Mouse (Mus musculus) midbrain, embryonic 10.5 days (tissue): ENCODE results near the gene Il11ra1. TPM values are rescaled to one million over a fixed set of nuclear protein-coding genes. Genes with fewer than 3 reads are reported as not detected.

Experiments
- DNase-seq: peaks from one replicate; pipeline ENCODE4 v3.0.0-alpha.2; 2017; ENCODE audit warnings: low spot score
- H3K27ac ChIP-seq: fragments of 300-500 bp; sonication (generic); replicated peaks from 2 replicates; pipeline ENCODE4 v1.5.1; 2016; ENCODE audit warnings: mild to moderate bottlenecking
- H3K27me3 ChIP-seq: fragments of 300-500 bp; sonication (generic); 2 replicates; pipeline ENCODE4 v1.6.1; 2016; ENCODE audit warnings: low read depth, mild to moderate bottlenecking; ENCODE audit not compliant: poor library complexity, severe bottlenecking
- H3K36me3 ChIP-seq: fragments of 300-500 bp; sonication (generic); 2 replicates; pipeline ENCODE4 v1.6.1; 2016; ENCODE audit warnings: mild to moderate bottlenecking, moderate library complexity
- H3K4me1 ChIP-seq: fragments of 300-500 bp; sonication (generic); 2 replicates; pipeline ENCODE4 v1.6.1; 2016
- H3K4me3 ChIP-seq: fragments of 300-500 bp; sonication (generic); 2 replicates; pipeline ENCODE4 v1.5.1; 2016; ENCODE audit warnings: mild to moderate bottlenecking, moderate library complexity
- H3K9me3 ChIP-seq: fragments of 300-500 bp; sonication (generic); replicated peaks from 2 replicates; pipeline ENCODE4 v1.6.1; 2016; ENCODE audit warnings: mild to moderate bottlenecking
- WGBS: fragments of 180-500 bp; shearing (Covaris S2); methylation state at CpG from one replicate; pipeline ENCODE4 v1.1.7; 2016; 5-methylcytosine and 5-hydroxymethylcytosine counted together
- polyA plus RNA-seq: library from polyadenylated mRNA; unstranded; fragments of >200 nt; fragmentation: Nextera tagmentation; extraction: Ambion mirVana; gene quantifications from 2 replicates; pipeline ENCODE4 v1.2.1, GENCODE M21; 2016

Gene Il11ra1
- polyA plus RNA-seq, 1 experiment from 2014 or later = 69.0 TPM

DNA sequence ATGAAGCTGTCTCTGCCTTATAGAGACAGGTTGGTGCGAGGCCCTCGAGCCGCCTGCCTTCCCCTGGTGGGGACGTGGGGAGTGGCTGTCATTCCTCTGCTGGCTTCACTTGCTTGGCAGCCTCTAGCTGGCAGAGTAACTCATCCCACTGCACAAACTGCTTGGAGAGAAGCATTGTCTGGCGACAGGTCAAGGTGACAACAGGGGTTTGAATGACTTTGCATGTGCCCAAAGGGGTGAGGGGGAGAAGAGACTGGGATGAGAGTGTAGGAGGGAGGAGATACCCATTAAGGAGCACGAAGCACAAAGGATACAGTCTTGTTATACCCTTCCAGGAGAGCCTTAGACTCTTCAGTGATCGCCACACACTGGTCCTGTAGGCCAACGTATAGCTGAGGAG, 15.3 kb downstream of the Il11ra1 start:
- WGBS = 86% methylated on average over 8 of the region's 8 CpGs
- no peaks in the 10 kb centered on the region for H3K9me3 ChIP-seq
- H3K27me3 ChIP-seq = no peaks in the 10 kb centered on the region
- H3K27ac ChIP-seq = no peak overlapping the region
- H3K36me3 ChIP-seq = peaks cover 74% of the 10 kb centered on the region
- H3K4me1 ChIP-seq = peaks cover 40% of the 10 kb centered on the region
- no peak for DNase-seq
- H3K4me3 ChIP-seq = no peak overlapping the region

DNA sequence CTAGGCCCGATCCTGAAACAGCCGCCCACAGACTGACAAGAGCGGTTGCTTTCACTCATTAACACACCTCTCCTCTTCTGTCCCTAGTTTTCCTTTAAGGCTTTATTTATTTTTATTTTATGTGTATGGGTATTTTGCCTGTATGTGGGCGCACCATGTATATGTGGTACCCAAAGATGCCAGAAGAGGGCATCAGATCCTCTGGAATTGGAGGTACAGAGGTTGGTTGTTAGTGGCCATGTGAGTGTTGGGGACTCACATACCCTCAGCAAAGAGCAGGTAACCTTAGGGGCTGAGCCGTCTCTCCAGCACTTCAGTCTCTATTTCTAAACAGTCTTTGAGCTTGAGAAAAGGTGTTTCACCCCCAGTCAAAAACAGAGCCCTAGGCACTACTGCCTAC, 15.8 kb downstream of the Il11ra1 start:
- H3K36me3 ChIP-seq = peaks cover 75% of the 10 kb centered on the region
- peaks cover 40% of the 10 kb centered on the region for H3K4me1 ChIP-seq
- no peaks in the 10 kb centered on the region for H3K9me3 ChIP-seq
- H3K27me3 ChIP-seq = no peaks in the 10 kb centered on the region
- H3K4me3 ChIP-seq = no peak overlapping the region
- no peak overlapping the region for H3K27ac ChIP-seq
- WGBS = 86% methylated on average over 5 of the region's 5 CpGs
- DNase-seq = no peak

DNA sequence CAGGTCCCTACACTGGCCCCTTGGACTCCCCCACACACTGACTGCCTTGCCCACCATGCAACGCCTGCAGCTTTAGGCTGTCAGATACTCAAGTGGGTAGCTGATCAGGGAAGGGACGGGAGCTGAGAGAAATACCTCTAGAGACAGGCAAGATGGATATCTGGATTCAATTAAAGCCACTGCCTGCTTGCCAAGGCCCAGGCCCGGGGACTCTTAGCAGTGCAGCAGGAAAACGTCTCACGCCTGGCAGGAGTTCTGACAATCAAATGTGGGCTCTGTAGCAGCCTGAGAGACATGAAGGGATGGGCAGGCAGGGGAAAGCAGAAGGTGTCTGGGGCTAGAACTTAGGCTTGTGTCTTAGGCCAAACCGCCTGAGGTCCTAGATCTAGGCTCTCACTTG, 17.0 kb downstream of the Il11ra1 start:
- Histone ChIP-seq H3K27ac (no peak overlapping the region), H3K36me3 (peaks cover 65% of the 10 kb centered on the region), H3K27me3 (no peaks in the 10 kb centered on the region), H3K4me1 (peaks cover 32% of the 10 kb centered on the region), H3K4me3 (no peak overlapping the region), H3K9me3 (no peaks in the 10 kb centered on the region)
- DNase-seq = no peak
- 70% methylated on average over 6 of the region's 6 CpGs for WGBS

DNA sequence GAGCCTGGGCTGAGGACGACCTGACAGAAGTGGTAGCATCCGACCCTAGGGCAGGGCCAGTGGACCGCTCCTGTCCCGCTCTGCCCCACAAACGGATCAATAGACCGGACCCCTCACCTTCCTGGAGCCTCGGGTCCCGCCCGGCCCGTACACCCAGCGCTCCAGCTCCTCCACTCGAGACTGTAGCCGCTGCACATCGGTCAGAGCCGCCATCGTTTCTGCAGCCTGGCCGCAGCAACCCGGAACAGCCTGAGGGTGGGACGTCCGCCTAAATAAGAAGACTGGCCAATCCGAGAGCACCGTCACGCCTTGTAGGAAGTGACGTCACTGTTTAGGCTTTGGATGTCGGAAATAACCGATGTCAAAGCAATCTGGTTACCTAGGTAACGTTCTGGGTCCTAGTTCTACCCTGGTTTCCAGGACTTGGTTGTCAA, 23.1 kb downstream of the Il11ra1 start, which contains the start of gene Dctn3:
Dctn3 (minus strand) TSS at position 253 of the 434 bp plus-strand sequence.
- Histone ChIP-seq H3K36me3 (peaks cover 28% of the 10 kb centered on the region), H3K4me1 (peaks cover 35% of the 10 kb centered on the region), H3K27ac (peak within 1 kb of the TSS; percentile 87), H3K27me3 (peaks cover 44% of the 10 kb centered on the region), H3K9me3 (no peaks in the 10 kb centered on the region), H3K4me3 (peak within 1 kb of the TSS; percentile 95)
- DNase-seq = peak; percentile 89
- WGBS = under 1% methylated on average over 27 of the region's 27 CpGs

DNA sequence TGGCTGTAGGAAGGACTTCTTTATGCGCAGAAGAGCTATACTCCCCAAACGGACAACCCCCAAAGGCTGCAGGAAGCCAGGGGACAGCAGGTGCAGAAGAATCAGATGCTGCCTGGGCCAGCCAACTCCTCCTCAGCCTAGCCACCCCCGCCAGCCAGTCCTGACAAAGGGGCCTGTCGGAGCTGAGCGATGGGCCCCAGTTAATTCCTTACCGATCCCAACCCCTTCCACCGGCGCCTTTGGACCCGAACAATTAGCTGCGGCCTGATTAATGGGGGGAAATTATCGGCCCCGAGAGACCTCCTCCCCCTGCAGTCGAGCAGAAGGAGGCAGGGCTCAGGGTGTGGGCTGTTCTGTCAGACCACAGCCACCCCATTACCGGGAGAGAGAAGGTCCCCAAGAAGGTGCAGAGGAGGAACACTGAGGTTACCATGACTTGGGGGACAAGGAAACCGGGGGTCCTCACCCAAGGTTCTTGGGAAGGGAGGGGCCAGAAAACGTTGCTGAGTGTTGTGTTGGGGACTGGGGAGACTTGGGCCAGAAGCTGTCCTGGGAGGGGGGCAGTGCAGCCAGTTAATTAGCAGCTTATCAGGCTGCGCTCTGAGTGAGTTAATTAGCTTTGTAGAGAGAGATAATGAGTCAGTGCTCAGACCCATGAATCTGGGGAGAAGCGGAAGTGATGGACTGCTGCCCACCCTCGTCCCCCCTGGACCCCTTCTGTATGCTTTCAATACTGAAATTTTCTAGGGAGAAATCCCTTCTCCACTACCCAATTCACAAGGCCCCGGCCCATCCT, 27.2 kb downstream of the Il11ra1 start:
- 14% methylated on average over 20 of the region's 20 CpGs for WGBS
- H3K27ac ChIP-seq = no peak overlapping the region
- DNase-seq = peak; percentile 12

DNA sequence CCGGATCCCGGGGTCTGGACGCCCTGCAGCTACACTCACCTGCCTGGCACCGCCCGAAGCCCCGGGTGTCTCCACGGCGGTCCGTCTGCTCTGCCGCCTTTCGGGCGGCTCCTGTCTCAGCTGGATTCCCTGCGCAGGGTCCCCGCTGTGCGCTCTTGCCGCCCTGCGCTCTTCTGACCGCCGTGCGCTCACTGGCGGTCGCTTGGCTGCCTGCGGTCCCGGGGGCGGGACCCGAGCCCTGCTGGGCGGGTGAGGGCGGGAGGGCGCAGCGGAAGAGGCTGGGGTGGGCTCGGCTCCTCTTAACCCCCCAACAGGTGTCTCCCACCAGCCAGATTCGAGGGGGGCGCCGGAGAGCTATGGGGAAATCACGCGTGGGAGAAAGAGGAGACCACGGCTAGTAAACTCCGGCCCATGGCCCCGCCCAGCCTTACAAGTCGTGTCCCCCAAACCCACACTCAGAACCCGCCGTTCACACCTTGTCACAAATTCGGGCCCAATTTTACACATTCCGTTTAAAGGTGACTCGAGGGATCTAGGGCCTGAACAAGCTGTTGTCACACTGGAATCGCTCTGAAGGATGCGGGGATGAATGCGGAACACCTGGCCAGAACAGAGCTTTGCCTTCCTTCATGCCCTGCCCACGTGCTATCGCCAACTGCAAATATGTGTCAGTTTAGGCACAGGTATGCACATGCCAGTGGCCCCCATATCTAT, 31.4 kb downstream of the Il11ra1 start, which contains the start of gene Arid3c:
Arid3c (minus strand) TSS at position 91 of the 714 bp plus-strand sequence.
- Histone ChIP-seq H3K27me3 (peaks cover 81% of the 10 kb centered on the region), H3K9me3 (peaks cover 6% of the 10 kb centered on the region; the same call in 1 of the 2 replicates), H3K4me3 (peak within 1 kb of the TSS; percentile 53), H3K4me1 (peaks cover 25% of the 10 kb centered on the region), H3K27ac (no peak within 1 kb of the TSS), H3K36me3 (no peaks in the 10 kb centered on the region)
- WGBS = 2% methylated on average over 50 of the region's 50 CpGs
- DNase-seq = no peak

More for the DNA sequence above, 27.2 kb downstream of the Il11ra1 start:
- H3K36me3 ChIP-seq = no peaks in the 10 kb centered on the region
- peaks cover 43% of the 10 kb centered on the region for H3K4me1 ChIP-seq
- H3K4me3 ChIP-seq = peak overlapping the region; percentile 23; the same call in 1 of the 2 replicates
- peaks cover 85% of the 10 kb centered on the region for H3K27me3 ChIP-seq
- no peaks in the 10 kb centered on the region for H3K9me3 ChIP-seq

DNA sequence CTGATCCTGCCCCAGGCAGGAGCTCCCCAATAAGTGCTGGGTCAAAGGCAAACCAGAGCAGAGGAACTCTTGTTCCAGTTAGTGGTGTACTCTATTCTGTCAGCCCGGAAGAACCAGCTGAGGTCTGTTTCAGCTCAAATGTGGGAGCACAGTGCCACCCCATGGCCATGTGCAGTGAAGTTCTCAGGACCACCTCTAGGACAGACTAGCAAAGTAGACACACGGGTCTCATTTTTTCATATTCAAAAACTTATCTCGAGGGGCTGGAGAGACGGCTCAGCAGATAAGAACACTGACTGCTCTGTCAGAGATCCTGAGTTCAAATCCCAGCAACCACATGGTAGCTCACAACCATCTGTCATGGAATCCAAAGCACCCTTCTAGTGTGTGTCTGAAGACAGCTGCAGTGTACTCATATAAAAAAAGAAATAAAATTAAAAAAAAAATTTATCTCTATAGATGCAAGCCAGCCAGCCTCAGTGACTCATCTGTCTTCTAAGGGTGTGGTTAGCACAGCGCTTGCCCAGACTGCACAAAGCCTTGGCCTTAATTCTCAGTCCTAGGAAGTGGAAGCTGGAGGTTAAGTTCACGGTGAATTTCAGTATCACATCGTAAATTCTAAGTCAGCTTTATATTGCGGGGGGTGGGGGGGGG, 37.9 kb downstream of the Il11ra1 start:
- WGBS = 61% methylated on average over 8 of the region's 8 CpGs
- Histone ChIP-seq H3K4me3 (no peak overlapping the region), H3K9me3 (peaks cover 6% of the 10 kb centered on the region; the same call in 1 of the 2 replicates), H3K27me3 (peaks cover 15% of the 10 kb centered on the region), H3K36me3 (peaks cover 18% of the 10 kb centered on the region), H3K27ac (no peak overlapping the region), H3K4me1 (peaks cover 28% of the 10 kb centered on the region)
- peak; percentile 67 for DNase-seq

DNA sequence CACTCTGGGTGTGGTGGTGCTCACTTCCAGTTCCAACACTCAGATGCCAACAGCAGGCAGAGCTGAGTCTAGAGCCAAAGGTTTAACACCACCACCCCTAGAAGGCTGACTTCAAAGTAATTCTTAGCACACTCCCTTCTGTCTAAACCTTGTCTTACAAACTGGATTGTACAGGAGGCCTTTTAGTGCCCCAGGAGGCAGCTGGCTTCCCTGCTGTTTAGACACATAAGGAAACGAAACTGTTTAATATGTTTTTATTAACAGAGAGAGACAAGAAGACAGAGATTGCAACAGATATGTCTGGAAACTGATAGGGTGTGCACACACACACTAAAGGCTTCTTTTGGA, 38.4 kb downstream of the Il11ra1 start:
- no peak for DNase-seq
- WGBS = 69% methylated on average over 1 of the region's 1 CpGs
- Histone ChIP-seq H3K9me3 (peaks cover 6% of the 10 kb centered on the region; the same call in 1 of the 2 replicates), H3K36me3 (peaks cover 18% of the 10 kb centered on the region), H3K4me3 (no peak overlapping the region), H3K27me3 (peaks cover 10% of the 10 kb centered on the region), H3K27ac (no peak overlapping the region), H3K4me1 (peaks cover 28% of the 10 kb centered on the region)

DNA sequence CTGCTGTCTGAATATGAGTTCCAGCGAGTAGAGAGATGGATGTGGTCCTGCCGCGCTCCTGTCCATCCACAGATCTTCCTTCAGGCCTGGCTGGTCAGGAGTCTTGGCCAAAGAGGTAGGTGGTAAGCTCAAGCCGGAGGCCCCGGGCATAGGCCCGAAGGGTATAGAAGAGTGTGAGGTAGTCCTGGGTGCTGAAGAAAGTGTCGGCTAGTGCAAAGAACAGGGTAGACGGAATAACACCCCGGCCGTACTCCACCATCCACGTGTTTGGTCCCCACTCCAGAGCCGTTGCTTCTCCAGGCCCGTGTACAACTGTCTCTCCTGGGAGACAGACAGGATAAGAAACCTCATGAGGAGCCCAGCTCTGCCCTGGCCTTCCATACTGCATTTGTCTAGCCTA, 39.5 kb downstream of the Il11ra1 start:
- H3K4me1 ChIP-seq = peaks cover 28% of the 10 kb centered on the region
- peaks cover 6% of the 10 kb centered on the region; the same call in 1 of the 2 replicates for H3K9me3 ChIP-seq
- H3K36me3 ChIP-seq = peaks cover 18% of the 10 kb centered on the region
- H3K27me3 ChIP-seq = 0 out of 2 replicates have a peak, but pooled peaks cover 5% of the 10 kb centered on the region
- 89% methylated on average over 13 of the region's 13 CpGs for WGBS
- peak overlapping the region; percentile 73; the same call in 1 of the 2 replicates for H3K4me3 ChIP-seq
- H3K27ac ChIP-seq = no peak overlapping the region
- no peak for DNase-seq

DNA sequence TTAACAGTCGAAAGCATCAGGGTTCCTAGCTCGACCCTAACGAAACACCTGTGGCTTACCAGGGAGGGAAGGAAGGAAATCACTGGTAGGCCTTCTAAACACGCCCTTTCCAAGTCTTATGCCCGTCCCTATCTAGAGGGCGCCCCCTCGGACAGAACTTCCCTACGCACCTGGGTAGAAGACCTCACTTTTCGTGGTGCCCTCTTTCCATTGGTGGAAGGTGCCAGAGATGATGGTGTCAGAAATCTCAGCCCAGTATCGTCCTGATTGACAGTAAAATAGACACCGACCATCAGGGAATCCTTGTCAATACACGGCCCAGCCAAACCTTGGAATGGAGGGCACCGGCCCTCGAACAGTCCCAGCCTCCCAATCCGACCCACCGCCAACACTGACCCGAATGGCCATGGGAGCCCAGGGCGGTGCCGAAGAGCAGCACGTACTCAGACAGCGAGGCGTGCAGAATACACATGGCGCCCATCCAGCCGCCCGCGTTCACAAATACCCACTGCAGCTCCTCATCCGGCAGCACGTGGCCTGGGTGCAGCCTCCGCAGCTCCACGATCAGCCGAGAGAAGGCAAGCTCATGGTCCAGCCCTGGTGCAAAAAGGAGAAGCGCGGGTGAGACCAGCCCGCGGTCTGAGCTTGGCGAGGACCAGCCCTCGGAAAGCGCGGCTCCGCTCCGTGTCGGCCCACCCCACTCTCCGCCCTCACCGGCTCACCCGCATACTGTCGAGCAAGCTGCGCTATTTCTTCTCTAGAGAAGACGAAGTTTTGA, 40.8 kb downstream of the Il11ra1 start:
- Histone ChIP-seq H3K36me3 (peaks cover 18% of the 10 kb centered on the region), H3K4me3 (peak overlapping the region; percentile 73), H3K9me3 (peaks cover 6% of the 10 kb centered on the region), H3K4me1 (peaks cover 28% of the 10 kb centered on the region), H3K27ac (peak overlapping the region; percentile 89), H3K27me3 (no peaks in the 10 kb centered on the region)
- WGBS = 1% methylated on average over 48 of the region's 48 CpGs
- no peak for DNase-seq

DNA sequence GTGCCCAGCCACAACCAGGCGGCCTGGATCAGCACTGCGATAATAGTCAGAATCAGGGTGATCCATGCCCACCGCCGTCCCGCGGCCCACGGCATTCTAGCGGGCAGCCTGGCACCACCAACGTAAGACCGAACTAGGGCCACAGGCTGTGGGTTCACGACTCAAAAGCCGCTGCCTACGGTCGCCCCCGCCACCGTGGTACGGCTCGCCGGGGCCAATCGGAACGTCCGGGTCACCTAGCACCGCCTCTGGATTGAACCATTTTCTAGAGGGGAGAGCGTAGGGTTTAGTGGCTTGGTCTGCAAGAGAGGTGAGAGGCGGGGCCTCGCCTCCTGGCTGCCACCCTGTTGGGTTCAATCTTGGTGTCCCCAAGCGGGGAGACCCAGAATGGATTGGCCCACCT, 41.4 kb downstream of the Il11ra1 start:
- DNase-seq = peak; percentile 93
- Histone ChIP-seq H3K4me3 (peak overlapping the region; percentile 73), H3K4me1 (peaks cover 28% of the 10 kb centered on the region), H3K27me3 (no peaks in the 10 kb centered on the region), H3K9me3 (peaks cover 8% of the 10 kb centered on the region), H3K27ac (peak overlapping the region; percentile 89), H3K36me3 (peaks cover 18% of the 10 kb centered on the region)
- under 1% methylated on average over 27 of the region's 27 CpGs for WGBS

DNA sequence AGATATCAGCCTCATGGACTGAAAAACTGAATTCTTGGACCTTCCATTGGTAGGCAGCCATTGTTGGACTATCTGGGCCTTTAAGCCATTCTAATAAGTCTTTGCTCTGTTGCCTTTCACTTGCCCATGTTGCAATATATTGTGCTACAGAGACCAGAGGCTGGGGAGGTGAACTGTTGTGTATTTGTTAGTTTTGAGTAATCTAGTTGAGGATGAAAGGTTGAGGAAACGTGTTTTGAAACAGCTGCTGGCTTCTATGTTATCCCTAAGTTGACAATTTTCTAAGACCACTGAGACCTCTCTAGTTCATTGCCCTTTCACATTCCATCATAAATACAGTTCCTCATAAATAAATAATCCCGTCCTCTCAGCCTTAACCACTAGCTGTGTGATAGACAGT, 44.3 kb downstream of the Il11ra1 start:
- no peak for DNase-seq
- Histone ChIP-seq H3K4me1 (peaks cover 26% of the 10 kb centered on the region), H3K27ac (no peak overlapping the region), H3K9me3 (peaks cover 18% of the 10 kb centered on the region), H3K36me3 (peaks cover 6% of the 10 kb centered on the region), H3K4me3 (no peak overlapping the region), H3K27me3 (no peaks in the 10 kb centered on the region)
- WGBS = 72% methylated on average over 2 of the region's 2 CpGs
